Mouse (Mus musculus): Measurements from ENCODE around the gene Ifngr1. TPM values are rescaled to one million over a fixed set of nuclear protein-coding genes. Genes with fewer than 3 reads are reported as not detected.

Gene Ifngr1
- total and polyA plus RNA-seq, 3 experiments, result 17.3 to 36.0 (median 26.7) TPM

DNA sequence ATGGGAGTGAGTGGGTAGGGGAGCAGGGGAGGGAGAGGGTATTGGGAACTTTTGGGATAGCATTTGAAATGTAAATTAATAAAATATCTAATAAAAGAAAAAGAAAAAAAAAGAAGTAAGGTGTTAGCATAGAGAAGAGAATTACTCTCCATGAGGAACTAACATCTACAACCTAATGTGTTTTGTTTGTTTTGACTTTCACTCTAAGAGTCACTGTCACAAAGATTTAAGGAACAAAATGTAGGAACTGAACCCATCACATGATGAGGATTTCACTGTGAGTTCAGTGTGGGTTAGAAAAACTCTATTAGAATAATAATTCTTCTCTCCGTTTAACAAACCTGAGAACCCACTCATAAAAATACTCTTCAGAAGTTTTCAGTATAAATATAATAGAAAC is 44.9 kb upstream of the Ifngr1 start:
- H3K79me2 ChIP-seq (replicated peaks; ENCODE audit: control insufficient read depth, extremely low read depth, insufficient read depth, poor library complexity, severe bottlenecking), result no peaks in the 10 kb centered on the region
- in situ Hi-C loops (cut with MboI; ENCODE audit: low pct_ligation_motif_present, low pct_unique_long_range_greater_than_20kb, low sequenced_read_pairs) (no loop called here), dilution Hi-C loops (cut with MboI; ENCODE audit: extremely low pct_ligation_motif_present, extremely low pct_unique_long_range_greater_than_20kb, low sequenced_read_pairs) (no loop called here)
- DNase-seq (ENCODE audit: extremely low read depth), result no peak
- H3K4me2 ChIP-seq (ENCODE audit: insufficient read depth, low read depth, poor library complexity, severe bottlenecking), result no peak overlapping the region
- no peak overlapping the region for H3K4me3 ChIP-seq (replicated peaks in 1 of 3; ENCODE audit: low read depth in 2 of 3, low read length in 2 of 3, poor library complexity in 1 of 3)
- H3K27me3 ChIP-seq (replicated peaks), result no peaks in the 10 kb centered on the region
- H3K36me3 ChIP-seq (replicated peaks in 1 of 2; ENCODE audit: control insufficient read depth in 1 of 2, insufficient read depth in 1 of 2, low read length in 1 of 2), result no peaks in the 10 kb centered on the region
- no peak overlapping the region for H3K9ac ChIP-seq (ENCODE audit: insufficient read depth, low read depth)
- no peaks in the 10 kb centered on the region; a peak in 2 of 4 replicates for H3K4me1 ChIP-seq (ENCODE audit: control insufficient read depth in 1 of 2, insufficient read depth in 2 of 2)
- TF ChIP-seq USF2 (conservative IDR thresholded peaks at IDR 0.05; ENCODE audit: low read depth, low read length) (no peak), MEF2A (IDR thresholded peaks at IDR 0.05; ENCODE audit: borderline replicate concordance, low read depth, low read length) (no peak), UBTF (IDR thresholded peaks at IDR 0.05; ENCODE audit: low read depth, low read length) (no peak), JUND (conservative IDR thresholded peaks at IDR 0.05; ENCODE audit: low read depth, low read length) (no peak), TBP (conservative IDR thresholded peaks at IDR 0.05; ENCODE audit: low read depth, low read length) (no peak), MXI1 (IDR thresholded peaks at IDR 0.05; ENCODE audit: low read depth, low read length) (no peak), ZKSCAN1 (IDR thresholded peaks at IDR 0.05; ENCODE audit: borderline replicate concordance, low read depth, low read length) (no peak), CTCF (conservative IDR thresholded peaks at IDR 0.05 in 1 of 2, IDR thresholded peaks at IDR 0.05 in 1 of 2; ENCODE audit: low read depth in 2 of 2, low read length in 2 of 2) (no peak), MAFK (IDR thresholded peaks at IDR 0.05; ENCODE audit: insufficient replicate concordance, low read length) (no peak), PAX5 (IDR thresholded peaks at IDR 0.05; ENCODE audit: low read length) (no peak), ZC3H11A (IDR thresholded peaks at IDR 0.05; ENCODE audit: low read depth, low read length) (no peak), MAZ (IDR thresholded peaks at IDR 0.05; ENCODE audit: low read depth, low read length) (no peak), SMC3 (IDR thresholded peaks at IDR 0.05; ENCODE audit: low read depth, low read length) (no peak), MYC (IDR thresholded peaks at IDR 0.05; ENCODE audit: low read depth, low read length) (no peak), GABPA (IDR thresholded peaks at IDR 0.05; ENCODE audit: insufficient replicate concordance, low read depth, low read length) (no peak), IRF4 (IDR thresholded peaks at IDR 0.05; ENCODE audit: low read depth, low read length) (no peak), EP300 (IDR thresholded peaks at IDR 0.05; ENCODE audit: low read length) (no peak), CHD1 (IDR thresholded peaks at IDR 0.05; ENCODE audit: low read depth, low read length) (no peak), CHD2 (IDR thresholded peaks at IDR 0.05; ENCODE audit: low read length) (no peak)
- H3K9me3 ChIP-seq (replicated peaks; ENCODE audit: low read length), result no peaks in the 10 kb centered on the region
- H3K27ac ChIP-seq (ENCODE audit: insufficient read depth, low read depth), result no peak overlapping the region

DNA sequence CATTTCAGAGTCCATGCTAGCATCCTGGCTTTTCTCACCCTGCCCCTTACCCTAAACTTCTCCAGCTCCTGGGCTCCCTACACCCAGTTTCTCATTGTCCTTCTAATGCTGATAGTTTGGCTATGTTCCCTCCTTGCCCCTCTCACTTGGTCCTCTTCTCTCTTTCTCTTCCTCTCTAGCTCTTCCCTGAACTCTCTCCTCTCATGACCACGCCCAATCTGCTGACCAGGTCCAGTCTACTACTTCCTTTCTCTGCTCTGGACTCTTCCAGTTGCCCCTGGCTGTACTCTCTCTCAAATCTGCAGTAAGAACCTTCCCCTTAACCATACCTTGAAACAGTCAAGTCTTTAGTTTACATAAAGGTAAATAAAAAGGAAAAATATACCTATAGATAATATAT is 43.7 kb upstream of the Ifngr1 start:
- no peaks in the 10 kb centered on the region; a peak in 2 of 4 replicates for H3K4me1 ChIP-seq (ENCODE audit: control insufficient read depth in 1 of 2, insufficient read depth in 2 of 2)
- H3K27me3 ChIP-seq (replicated peaks), result no peaks in the 10 kb centered on the region
- H3K27ac ChIP-seq (ENCODE audit: insufficient read depth, low read depth), result no peak overlapping the region
- TF ChIP-seq MEF2A (IDR thresholded peaks at IDR 0.05; ENCODE audit: borderline replicate concordance, low read depth, low read length) (no peak), ETS1 (conservative IDR thresholded peaks at IDR 0.05; ENCODE audit: low read depth, low read length) (no peak), MXI1 (IDR thresholded peaks at IDR 0.05; ENCODE audit: low read depth, low read length) (no peak), USF1 (IDR thresholded peaks at IDR 0.05; ENCODE audit: low read depth, low read length) (no peak), PAX5 (IDR thresholded peaks at IDR 0.05; ENCODE audit: low read length) (no peak), IRF4 (IDR thresholded peaks at IDR 0.05; ENCODE audit: low read depth, low read length) (no peak), BHLHE40 (IDR thresholded peaks at IDR 0.05; ENCODE audit: low read depth, low read length) (no peak), ELF1 (IDR thresholded peaks at IDR 0.05; ENCODE audit: low read depth, low read length) (no peak), MYC (IDR thresholded peaks at IDR 0.05; ENCODE audit: low read depth, low read length) (no peak), CHD2 (IDR thresholded peaks at IDR 0.05; ENCODE audit: low read length) (no peak), ZMIZ1 (IDR thresholded peaks at IDR 0.05; ENCODE audit: low read depth, low read length) (no peak)
- no peak overlapping the region for H3K9ac ChIP-seq (ENCODE audit: insufficient read depth, low read depth)
- no peaks in the 10 kb centered on the region for H3K9me3 ChIP-seq (replicated peaks; ENCODE audit: low read length)
- H3K4me3 ChIP-seq (replicated peaks in 1 of 3; ENCODE audit: low read depth in 2 of 3, low read length in 2 of 3, poor library complexity in 1 of 3), result no peak overlapping the region
- no peaks in the 10 kb centered on the region for H3K79me2 ChIP-seq (replicated peaks; ENCODE audit: control insufficient read depth, extremely low read depth, insufficient read depth, poor library complexity, severe bottlenecking)
- in situ Hi-C loops (cut with MboI; ENCODE audit: low pct_ligation_motif_present, low pct_unique_long_range_greater_than_20kb, low sequenced_read_pairs), result no loop called here
- no peak overlapping the region for H3K4me2 ChIP-seq (ENCODE audit: insufficient read depth, low read depth, poor library complexity, severe bottlenecking)
- H3K36me3 ChIP-seq (replicated peaks in 1 of 2; ENCODE audit: control insufficient read depth in 1 of 2, insufficient read depth in 1 of 2, low read length in 1 of 2), result no peaks in the 10 kb centered on the region
- no peak for DNase-seq (ENCODE audit: extremely low read depth)
- dilution Hi-C loops (cut with MboI; ENCODE audit: extremely low pct_ligation_motif_present, extremely low pct_unique_long_range_greater_than_20kb, low sequenced_read_pairs), result no loop called here

All from CH12.LX (cell line).